Mouse (Mus musculus): Measurements from ENCODE around the gene Btbd11.

GRCm38 (mm10) chr10:85577891-85578420 is 191.3 kb downstream of the Btbd11 start:
- TF ChIP-seq POLR2A (IDR thresholded peaks at IDR 0.05; ENCODE audit: low read depth, low read length) (no peak), CTCF (IDR thresholded peaks at IDR 0.05; ENCODE audit: extremely low read depth, insufficient read depth, insufficient read length, insufficient replicate concordance) (no peak)

Data from spleen, adult 2 months (tissue).